Mouse (Mus musculus): ENCODE results near the gene Tfcp2l1. TPM values are rescaled to one million over a fixed set of nuclear protein-coding genes. Genes with fewer than 3 reads are reported as not detected.

The Tfcp2l1 gene
- not detected for polyA plus RNA-seq (2017; shearing (Covaris generic))

DNA sequence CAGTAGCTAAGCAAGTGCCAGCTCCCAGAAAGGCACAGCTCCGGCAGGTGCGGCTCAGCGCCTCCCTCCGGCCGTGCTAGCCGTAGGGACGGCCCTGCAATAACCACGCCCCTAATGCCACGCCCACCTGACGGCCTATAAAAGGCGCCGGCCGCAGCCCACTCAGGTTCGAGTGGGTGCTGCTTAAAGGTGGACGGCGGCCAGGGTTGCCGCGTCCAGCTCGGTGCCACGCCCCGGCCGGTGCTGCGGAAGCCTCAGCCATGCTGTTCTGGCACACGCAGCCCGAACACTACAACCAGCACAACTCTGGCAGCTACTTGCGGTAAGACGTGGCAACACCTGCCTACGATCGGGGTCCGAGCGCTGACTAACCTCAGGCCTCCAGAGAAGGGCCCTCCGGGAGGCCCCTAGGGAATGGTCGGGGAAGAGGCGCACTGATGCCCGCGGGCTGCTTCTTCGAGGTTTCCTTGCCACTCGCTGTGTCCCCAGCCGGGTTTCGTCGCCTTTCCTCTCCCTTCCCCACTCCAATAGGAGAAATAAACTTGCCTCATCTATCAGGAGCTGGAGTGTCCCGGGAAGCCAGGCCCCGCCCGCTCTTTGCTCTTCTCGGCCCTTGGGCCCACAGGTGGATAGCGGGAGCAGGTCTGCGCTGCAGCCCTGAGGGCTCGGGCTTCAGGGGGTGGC is at the start of gene Tfcp2l1:
Gene Tfcp2l1 (plus strand): TSS at position 165 of the 684 bp plus-strand sequence.

Other genes starting within 250 kb of the Tfcp2l1 start
- 29.9 TPM for gene Clasp1, start 238.9 kb upstream of the Tfcp2l1 start, polyA plus RNA-seq (2017; shearing (Covaris generic))

Measured in naive thymus-derived CD4-positive, alpha-beta T cell, adult 5 months (primary cell).